Mouse (Mus musculus): ENCODE data around the gene Fam124a.
"Not testable (repeated sequence)": the region's sequence is repeated elsewhere in the genome, so short reads cannot be mapped to it uniquely, and the experiment has no call there.

The Fam124a gene

DNA sequence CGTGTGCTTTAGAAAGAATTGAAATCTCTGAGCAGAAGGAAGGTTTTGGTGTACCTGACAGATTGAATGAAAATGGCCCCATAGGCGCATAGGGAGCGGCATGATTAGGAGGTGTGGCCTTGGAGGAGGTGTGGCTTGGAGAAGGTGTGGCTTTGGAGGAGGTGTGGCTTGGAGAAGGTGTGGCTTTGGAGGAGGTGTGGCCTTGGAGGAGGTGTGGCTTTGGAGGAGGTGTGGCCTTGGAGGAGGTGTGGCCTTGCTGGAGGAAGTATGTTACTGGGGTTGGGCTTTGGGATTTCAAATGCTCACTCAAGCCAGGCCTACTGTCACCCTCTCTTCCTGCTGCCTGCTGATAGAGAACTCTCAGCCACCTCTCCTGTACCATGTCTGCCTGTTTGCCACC, 25.4 kb downstream of the Fam124a start:
- no peak for DNase-seq

DNA sequence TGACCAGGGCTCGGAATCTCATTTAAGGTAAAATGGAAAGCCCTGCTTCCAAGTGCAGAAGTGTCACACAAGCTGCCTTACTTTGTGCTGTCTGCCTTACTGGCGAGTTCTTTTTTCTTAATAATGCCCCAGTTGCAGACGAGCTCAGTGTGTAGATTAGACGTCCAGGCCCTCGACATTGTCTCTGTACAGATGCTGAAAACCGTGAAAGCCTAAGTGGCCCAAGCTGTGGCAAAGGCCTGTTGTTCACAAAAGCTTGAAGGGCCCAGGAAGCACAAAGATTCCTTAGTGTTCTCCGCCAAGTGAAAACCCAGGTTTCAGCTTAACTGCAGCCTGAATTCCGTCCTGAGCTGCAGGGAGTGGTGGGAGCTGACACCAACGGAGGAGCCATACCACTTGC, 26.2 kb downstream of the Fam124a start:
- DNase-seq, result no peak

GRCm38 (mm10) chr14:62584637-62585036, 29.1 kb downstream of the Fam124a start:
- DNase-seq, result no peak

GRCm38 (mm10) chr14:62585338-62585737, 29.8 kb downstream of the Fam124a start:
- no peak for DNase-seq

GRCm38 (mm10) chr14:62600109-62600522, 44.6 kb downstream of the Fam124a start:
- DNase-seq, result peak in 1 of 2 experiments; percentile 28

- peak in 1 of 2 experiments; percentile 35 for DNase-seq
Measured at GRCm38 (mm10) chr14:62602271-62602670, 46.7 kb downstream of the Fam124a start.

DNA sequence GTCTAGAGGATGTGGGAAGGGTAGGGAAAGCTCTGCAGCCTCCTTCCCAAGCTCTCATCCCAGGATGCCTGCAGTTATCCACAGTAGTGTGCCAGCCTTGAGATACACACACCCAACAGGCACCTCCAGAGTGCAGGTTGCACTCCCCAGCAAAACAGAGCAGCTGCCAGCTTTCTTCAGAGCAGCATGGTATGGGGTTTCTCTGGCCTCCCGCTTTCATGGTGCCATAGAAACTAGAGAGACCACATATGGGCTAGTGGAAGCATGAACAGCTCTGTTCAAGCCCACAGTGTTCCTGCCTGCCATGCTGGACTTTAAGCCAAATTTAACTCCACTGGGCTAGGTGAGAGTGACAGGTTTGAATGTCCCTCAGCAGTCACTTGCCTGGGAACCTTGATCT, 47.3 kb downstream of the Fam124a start:
- no peak for DNase-seq

DNA sequence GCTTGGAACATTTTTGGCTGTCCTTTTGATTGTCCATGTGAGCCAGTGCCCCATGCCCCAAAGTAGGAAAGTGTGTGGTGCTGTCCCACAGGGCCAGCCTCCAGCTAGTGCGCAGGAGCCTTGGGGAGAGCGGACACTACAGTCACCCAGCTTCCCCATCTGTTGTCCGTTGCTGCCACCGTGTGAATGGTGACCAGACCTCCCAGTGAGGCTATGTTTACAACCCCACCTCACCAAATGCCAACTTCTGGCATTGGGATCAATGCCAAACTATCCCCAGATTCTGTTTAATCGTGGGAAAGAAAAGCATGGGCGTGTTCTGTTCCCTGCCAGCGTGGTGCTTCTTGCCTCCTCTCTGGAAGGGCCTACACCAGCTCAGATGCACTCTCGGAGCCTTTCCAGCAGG, 52.3 kb downstream of the Fam124a start:
- peak in 1 of 2 experiments; percentile 27 for DNase-seq

DNA sequence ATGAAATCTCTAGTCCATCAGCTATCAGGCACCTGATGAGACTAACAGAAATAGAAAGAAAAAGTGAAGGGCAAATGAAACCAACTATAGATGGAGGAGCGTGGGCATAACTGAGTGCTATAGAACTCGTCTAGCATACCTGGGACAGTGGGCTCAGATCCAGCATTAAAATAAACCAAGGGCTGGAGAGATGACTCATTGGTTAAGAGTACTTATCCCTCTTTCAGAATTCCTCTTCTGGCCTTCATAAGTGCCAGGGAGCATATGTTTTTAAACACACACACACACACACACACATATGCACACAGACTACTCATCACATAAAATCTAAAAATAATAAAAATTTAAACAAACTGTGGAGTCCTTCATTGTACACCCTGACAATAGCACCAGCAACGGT, 54.4 kb downstream of the Fam124a start:
- no peak for DNase-seq

DNA sequence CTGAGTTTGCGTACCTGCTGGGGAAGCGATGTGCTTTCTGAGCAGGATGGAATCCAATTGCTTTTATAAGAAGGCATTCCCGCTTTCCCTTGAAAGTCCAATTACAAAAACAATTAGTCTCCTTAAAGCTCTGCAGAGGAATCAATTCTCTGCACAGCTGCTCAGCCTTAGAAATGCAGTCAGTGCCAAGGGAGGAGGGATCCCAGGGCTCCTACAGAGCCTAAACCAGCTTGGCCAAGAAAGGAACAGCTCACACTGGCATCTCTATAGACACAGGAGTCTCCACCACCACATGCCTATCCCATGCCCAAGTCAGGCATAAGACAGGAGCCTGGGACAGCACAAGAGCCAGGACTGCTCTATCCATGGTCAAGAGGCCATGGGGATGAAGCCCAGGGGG, 66.9 kb downstream of the Fam124a start:
- DNase-seq, result no peak

DNA sequence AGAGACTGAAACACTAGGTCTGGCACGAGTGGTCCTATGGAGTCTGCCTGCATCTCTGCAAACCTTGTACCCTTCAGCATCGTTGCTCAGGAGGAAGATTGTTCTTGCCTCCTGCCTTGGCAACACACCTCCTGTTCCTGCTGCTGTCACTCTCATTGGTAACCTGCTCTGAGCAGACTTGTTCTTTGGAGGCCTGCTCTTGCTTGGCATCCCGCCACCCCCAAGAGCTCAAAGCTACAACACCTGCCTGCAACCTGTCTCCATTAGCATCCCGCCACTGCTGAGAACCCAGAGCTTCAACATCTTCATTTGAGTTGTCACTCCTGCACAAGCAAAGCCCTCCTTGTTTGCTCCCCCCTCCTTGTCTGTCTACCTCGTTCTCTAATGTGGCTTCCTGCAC, 72.4 kb downstream of the Fam124a start:
- DNase-seq, result no peak

- DNase-seq, result peak in 1 of 2 experiments; percentile 18
Measured at GRCm38 (mm10) chr14:62637436-62638344, 82.2 kb downstream of the Fam124a start.

GRCm38 (mm10) chr14:62638345-62638702, 82.8 kb downstream of the Fam124a start:
- no peak for DNase-seq

GRCm38 (mm10) chr14:62639111-62639510, 83.6 kb downstream of the Fam124a start:
- DNase-seq, result peak; percentile 9 to 23

GRCm38 (mm10) chr14:62639551-62639950, 84.0 kb downstream of the Fam124a start:
- no peak for DNase-seq

GRCm38 (mm10) chr14:62640396-62640795, 84.9 kb downstream of the Fam124a start:
- no peak for DNase-seq

DNA sequence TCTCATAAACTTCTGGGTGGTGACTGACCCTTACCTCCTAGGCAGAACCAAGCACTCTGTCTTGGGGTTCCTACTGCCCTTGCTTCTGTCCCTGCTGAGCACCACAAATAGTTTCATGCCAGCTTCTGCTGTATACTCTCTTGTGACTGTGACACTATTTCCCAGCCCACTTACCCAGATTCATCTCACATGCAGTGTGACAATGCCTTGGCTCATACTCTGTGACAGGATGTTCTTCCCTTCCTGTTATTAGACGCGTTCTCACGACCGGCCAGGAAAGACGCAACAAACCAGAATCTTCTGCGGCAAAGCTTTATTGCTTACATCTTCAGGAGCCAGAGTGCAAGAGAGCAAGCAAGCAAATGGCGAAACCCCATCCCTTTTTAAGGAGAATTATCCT, 86.8 kb downstream of the Fam124a start:
- DNase-seq, result not testable (repeated sequence)

GRCm38 (mm10) chr14:62648405-62648804, 92.9 kb downstream of the Fam124a start:
- no peak for DNase-seq

DNA sequence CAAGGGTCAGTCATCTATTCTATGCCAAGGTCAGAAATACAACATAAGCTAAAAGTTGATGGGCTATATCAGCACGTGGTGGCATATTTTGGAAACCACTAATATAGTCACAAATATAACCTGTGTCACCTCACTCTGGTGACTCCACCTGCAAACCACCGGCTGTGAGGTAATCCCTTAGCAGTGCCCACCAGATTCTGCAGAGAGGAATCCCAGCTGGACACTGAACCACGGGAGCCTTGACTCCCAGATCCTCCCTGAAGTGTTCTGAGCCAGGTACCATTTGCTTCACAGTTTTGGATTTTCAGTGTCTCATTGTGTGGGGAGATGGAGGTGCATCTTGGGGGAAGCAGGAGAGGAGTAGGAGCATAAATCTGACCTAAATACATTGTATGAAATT, 94.8 kb downstream of the Fam124a start:
- no peak for DNase-seq

DNA sequence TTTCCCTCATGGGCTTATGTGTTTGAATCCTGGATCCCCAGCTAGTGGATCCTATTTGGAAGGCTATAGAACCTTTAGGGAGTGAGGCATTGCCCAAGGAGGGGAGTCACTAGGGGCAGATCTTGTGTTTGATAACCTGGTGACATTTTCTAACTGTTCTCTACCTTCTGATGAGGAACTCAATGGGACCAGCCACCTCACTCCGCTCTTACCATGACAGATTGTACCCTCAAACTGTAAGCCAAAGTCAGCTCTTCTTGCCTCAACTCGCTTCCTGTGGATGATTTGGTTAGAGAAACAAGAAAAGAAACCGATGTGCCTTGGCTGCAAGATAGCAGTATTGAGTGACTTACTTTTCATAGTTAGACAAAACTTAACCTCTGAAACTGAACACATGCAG, 96.2 kb downstream of the Fam124a start:
- no peak for DNase-seq

- no peak for DNase-seq
Measured at GRCm38 (mm10) chr14:62655996-62656395, 100.5 kb downstream of the Fam124a start.

DNA sequence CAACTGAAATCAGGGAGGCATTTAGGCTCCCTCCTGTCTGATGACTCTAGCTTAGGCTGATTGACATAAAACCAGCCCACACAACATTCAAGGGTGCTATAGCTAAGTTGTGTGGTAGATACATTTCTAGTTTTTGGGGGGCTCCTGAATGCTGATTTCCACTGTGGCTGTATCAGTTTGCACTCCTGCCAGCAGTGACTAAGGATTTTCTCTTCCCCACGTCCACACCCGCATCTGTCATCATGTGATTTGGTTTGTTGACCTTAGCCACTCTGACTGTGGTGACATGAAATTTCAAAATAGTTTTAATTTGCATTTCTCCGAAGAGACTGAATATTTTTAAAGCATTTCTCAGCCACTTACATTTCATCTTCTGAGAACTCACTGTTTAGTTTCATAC, 101.9 kb downstream of the Fam124a start:
- no peak for DNase-seq

All from kidney, postnatal 4 days (tissue).